Mouse (Mus musculus) liver, embryonic 14.5 days (tissue): ENCODE measurements at regions not wholly inside any gene's neighbourhood (a gene's known extent, or its start where the extent isn't known, plus 50 kb on each side); places are given as distances from the start of the nearest gene placed in this dataset.
A peak's percentile ranks its signal among the peaks of the same experiment; 100 is the strongest.
"Not testable (repeated sequence)": the region's sequence is repeated elsewhere in the genome, so short reads cannot be mapped to it uniquely, and the experiment has no call there.

Experiments
- ATAC-seq: fragments of 200-750 bp; cut with Nextera tagmentation; 2 replicates; pipeline ENCODE4 v1.8.0; 2017; ENCODE audit warnings: moderate number of reproducible peaks, mild to moderate bottlenecking, moderate library complexity; ENCODE audit not compliant: insufficient read depth
- DNase-seq, 3 experiments: peaks; one replicate each; pipeline ENCODE4 v3.0.0-alpha.2; 2012 to 2013; ENCODE audit warnings: low read depth in 3 of 3, low spot score in 3 of 3
- H3K27ac ChIP-seq: fragments of 300-500 bp; sonication (generic); 2 replicates; pipeline ENCODE4 v1.5.1; 2014; ENCODE audit warnings: moderate library complexity, mild to moderate bottlenecking, control low read depth, inconsistent platforms
- H3K27me3 ChIP-seq: fragments of 300-500 bp; sonication (generic); 2 replicates; pipeline ENCODE4 v1.6.1; 2014; ENCODE audit warnings: mild to moderate bottlenecking, low read length, moderate library complexity; ENCODE audit not compliant: control insufficient read depth, insufficient read depth
- H3K36me3 ChIP-seq: fragments of 300-500 bp; sonication (generic); replicated peaks from 2 replicates; pipeline ENCODE4 v1.6.1; 2014; ENCODE audit warnings: low read depth; ENCODE audit not compliant: control insufficient read depth, insufficient read depth
- H3K4me1 ChIP-seq, 2 experiments: fragments of 200-500 bp in 1 of 2; fragments of 300-500 bp in 1 of 2; sonication (generic) in 1 of 2; replicated peaks; 2 replicates each; pipeline ENCODE4 v1.6.1; 2012 to 2014; ENCODE audit warnings: antibody characterized with exemption in 1 of 2, inconsistent platforms in 1 of 2, low read length in 1 of 2; ENCODE audit not compliant: control insufficient read depth in 2 of 2, insufficient read depth in 2 of 2
- H3K4me2 ChIP-seq: fragments of 300-500 bp; sonication (generic); 2 replicates; pipeline ENCODE4 v1.6.1; 2014; ENCODE audit warnings: low read depth, mild to moderate bottlenecking, control low read depth, moderate library complexity
- H3K4me3 ChIP-seq, 2 experiments: fragments of 200-500 bp in 1 of 2; fragments of 300-500 bp in 1 of 2; sonication (generic) in 1 of 2; 2 replicates each; pipeline ENCODE4 v1.5.1; 2012 to 2014; ENCODE audit warnings: low read depth in 2 of 2, low read length in 2 of 2, mild to moderate bottlenecking in 2 of 2, control low read depth in 1 of 2, inconsistent platforms in 1 of 2, moderate library complexity in 1 of 2; ENCODE audit not compliant: insufficient read depth in 1 of 2
- H3K9ac ChIP-seq: fragments of 300-500 bp; sonication (generic); replicated peaks from 2 replicates; pipeline ENCODE4 v1.6.1; 2014; ENCODE audit warnings: mild to moderate bottlenecking, control low read depth, moderate library complexity
- H3K9me3 ChIP-seq: fragments of 300-500 bp; sonication (generic); 2 replicates; pipeline ENCODE4 v1.6.1; 2016; ENCODE audit warnings: low read length, mixed read lengths; ENCODE audit not compliant: control insufficient read depth
- CTCF ChIP-seq: IDR thresholded peaks from 2 replicates; pipeline ENCODE4 v1.5.1; 2016; ENCODE audit warnings: antibody characterized with exemption, low read depth, control low read depth
- EP300 ChIP-seq: IDR thresholded peaks from 2 replicates; pipeline ENCODE4 v1.6.1; 2016; ENCODE audit warnings: antibody characterized with exemption, low read depth
- WGBS: fragments of 180-500 bp; shearing (Covaris S2); extraction: QIAGEN DNeasy Blood & Tissue Kit; methylation state at CpG from one replicate; pipeline ENCODE4 v1.1.7; 2014; ENCODE audit not compliant: insufficient replicate concordance; 5-methylcytosine and 5-hydroxymethylcytosine counted together

GRCm38 (mm10) chrX:50675356-50675755, 165.5 kb upstream of the Stk26 start:
- Histone ChIP-seq H3K4me1 (no peaks in the 10 kb centered on the region), H3K27ac (no peak overlapping the region), H3K9ac (no peak overlapping the region), H3K9me3 (no peaks in the 10 kb centered on the region), H3K4me3 (no peak overlapping the region), H3K27me3 (no peaks in the 10 kb centered on the region), H3K4me2 (no peak overlapping the region), H3K36me3 (no peaks in the 10 kb centered on the region)
- ATAC-seq = no peak
- 29% methylated on average over 6 of the region's 6 CpGs for WGBS
- no peak for TF ChIP-seq EP300
- peak; percentile 27; the same call in 1 of the 2 replicates for TF ChIP-seq CTCF
- peak; percentile 10 to 13 (median 12) for DNase-seq

- WGBS = 25% methylated on average over 9 of the region's 9 CpGs
- Histone ChIP-seq H3K9me3 (no peaks in the 10 kb centered on the region), H3K4me3 (no peak overlapping the region), H3K36me3 (no peaks in the 10 kb centered on the region), H3K9ac (no peak overlapping the region), H3K4me1 (no peaks in the 10 kb centered on the region), H3K4me2 (no peak overlapping the region), H3K27ac (no peak overlapping the region), H3K27me3 (no peaks in the 10 kb centered on the region)
- no peak for DNase-seq
- no peak for ATAC-seq
- TF ChIP-seq CTCF (peak; percentile 90), EP300 (no peak)
Measured at GRCm38 (mm10) chrX:50657835-50658565, 182.8 kb upstream of the Stk26 start.

- no peak overlapping the region for H3K27ac ChIP-seq
- no peaks in the 10 kb centered on the region for H3K36me3 ChIP-seq
- DNase-seq (no peak), ATAC-seq (no peak)
- H3K4me2 ChIP-seq = no peak overlapping the region
- no peaks in the 10 kb centered on the region for H3K4me1 ChIP-seq
- H3K27me3 ChIP-seq = no peaks in the 10 kb centered on the region
- TF ChIP-seq EP300 = no peak
- TF ChIP-seq CTCF = no peak
- no peak overlapping the region for H3K9ac ChIP-seq
- 47% methylated on average over 6 of the region's 6 CpGs for WGBS
- no peak overlapping the region for H3K4me3 ChIP-seq
- H3K9me3 ChIP-seq = no peaks in the 10 kb centered on the region
Measured at GRCm38 (mm10) chrX:50657180-50657834, 183.5 kb upstream of the Stk26 start.

GRCm38 (mm10) chrX:50655380-50655779, 185.5 kb upstream of the Stk26 start:
- H3K9me3 ChIP-seq, H3K27me3 ChIP-seq, H3K36me3 ChIP-seq, H3K4me1 ChIP-seq, ATAC-seq, H3K27ac ChIP-seq, H3K9ac ChIP-seq, H3K4me2 ChIP-seq, H3K4me3 ChIP-seq, DNase-seq: not testable (repeated sequence)
- 93% methylated on average over 1 of the region's 1 CpGs for WGBS

GRCm38 (mm10) chrX:50641347-50641746, 199.5 kb upstream of the Stk26 start:
- no peak overlapping the region for H3K27ac ChIP-seq
- H3K4me1 ChIP-seq = no peaks in the 10 kb centered on the region
- H3K4me2 ChIP-seq = no peak overlapping the region
- ATAC-seq (no peak), DNase-seq (no peak)
- H3K9ac ChIP-seq = no peak overlapping the region
- WGBS = 45% methylated on average over 4 of the region's 4 CpGs
- no peaks in the 10 kb centered on the region for H3K9me3 ChIP-seq
- H3K36me3 ChIP-seq = no peaks in the 10 kb centered on the region
- TF ChIP-seq CTCF (no peak), EP300 (no peak)
- no peak overlapping the region for H3K4me3 ChIP-seq
- no peaks in the 10 kb centered on the region for H3K27me3 ChIP-seq
